Mouse (Mus musculus) liver, embryonic 14.5 days (tissue): Measurements from ENCODE around the gene Pcolce2.

Experiments
- CTCF ChIP-seq: IDR thresholded peaks from 2 replicates; pipeline ENCODE4 v1.5.1; 2016; ENCODE audit warnings: antibody characterized with exemption, low read depth, control low read depth
- EP300 ChIP-seq: IDR thresholded peaks from 2 replicates; pipeline ENCODE4 v1.6.1; 2016; ENCODE audit warnings: antibody characterized with exemption, low read depth

DNA sequence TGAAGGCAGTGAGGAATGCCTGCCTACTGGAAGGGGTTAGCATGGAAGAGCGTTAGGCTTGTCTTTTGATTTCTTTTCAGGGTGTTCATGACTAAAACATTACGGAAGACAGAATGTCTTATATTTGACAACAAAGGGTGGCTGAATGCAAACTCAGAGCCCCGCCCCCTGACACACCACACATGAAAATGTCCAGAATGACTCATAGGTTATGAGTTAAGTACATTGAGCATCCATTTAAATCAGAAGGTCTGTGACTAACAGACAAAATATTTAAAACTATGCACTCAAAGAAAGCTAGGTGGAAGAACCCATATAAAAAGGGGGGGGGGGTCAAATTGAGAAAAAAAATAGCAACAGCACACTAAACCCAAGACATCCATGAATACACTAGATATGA is 34.9 kb downstream of the Pcolce2 start:
- TF ChIP-seq CTCF = no peak
- TF ChIP-seq EP300 = no peak
